8 mouse cellular contexts compared by ENCODE assay signal in genomic region chr15:81104585-81105259, GRCm38 (mm10).
DNase-seq lines count a peak whose midpoint lies in the region; ATAC-seq and TF ChIP-seq lines count a peak whose summit lies in the region.

No protein-coding gene starts in this region.

- H3K4me1 ChIP-seq in bone marrow macrophage, adult 2 months (ENCODE audit: control insufficient read depth, insufficient read depth, low read length): peaks cover 70% of the 10 kb centered on the region
- peaks cover 62% of the 10 kb centered on the region for H3K4me1 ChIP-seq in heart, embryonic 10.5 days

- peak overlapping the region; percentile 91 for H3K27ac ChIP-seq in bone marrow macrophage, adult 2 months (ENCODE audit: insufficient read depth, low read depth, low read length)
- H3K27ac ChIP-seq in heart, embryonic 10.5 days: peak overlapping the region; percentile 53

- TF ChIP-seq CTCF in bone marrow macrophage, adult 2 months (IDR thresholded peaks at IDR 0.05; ENCODE audit: low read depth, low read length): no peak

- TF ChIP-seq POLR2A in bone marrow macrophage, adult 2 months (IDR thresholded peaks at IDR 0.05; ENCODE audit: borderline replicate concordance, low read depth, low read length): no peak

- intact Hi-C loops in left cerebral cortex, postnatal 14 days (cut with DNase I): no loop called here

- peak overlapping the region; percentile 90 for H3K4me3 ChIP-seq in bone marrow macrophage, adult 2 months (ENCODE audit: insufficient read depth, low read length)
- peak overlapping the region; percentile 40 for H3K4me3 ChIP-seq in heart, embryonic 10.5 days

- H3K36me3 ChIP-seq in heart, embryonic 10.5 days: no peaks in the 10 kb centered on the region

- ATAC-seq in megakaryocyte-erythroid progenitor cell, adult 5-6 weeks (replicated peaks; ENCODE audit: low FRiP score, low TSS enrichment, poor library complexity, severe bottlenecking): peak; percentile 91

- DNase-seq in left cerebral cortex, postnatal 14 days (ENCODE audit: low spot score in 2 of 2): peak; percentile 32 to 40
- DNase-seq in left cerebral cortex, adult 11 months (ENCODE audit: low spot score): no peak
- DNase-seq in heart, embryonic 10.5 days (ENCODE audit: low spot score): no peak
- peak; percentile 34 to 37 for DNase-seq in kidney, postnatal 36 days
- DNase-seq in thymus, postnatal 14 days: peak; percentile 79
- DNase-seq in layer of hippocampus, adult 8-10 months (ENCODE audit: low spot score in 2 of 2): no peak

- H3K9me3 ChIP-seq in heart, embryonic 10.5 days: no peaks in the 10 kb centered on the region

- no peaks in the 10 kb centered on the region for H3K27me3 ChIP-seq in heart, embryonic 10.5 days (ENCODE audit: insufficient read depth, poor library complexity, severe bottlenecking)

- WGBS in heart, embryonic 10.5 days: 35% methylated on average over 13 of the region's 13 CpGs

Comparison
In these comparisons a context has a peak if more than half of its experiments do, and no peak if none do; other contexts are left out.
1. DNase-seq: peak in left cerebral cortex, postnatal 14 days (2 of 2), kidney, postnatal 36 days (2 of 2) and thymus, postnatal 14 days (single experiment); none in left cerebral cortex, adult 11 months (single experiment), heart, embryonic 10.5 days (single experiment) and layer of hippocampus, adult 8-10 months (0 of 2).